In genomic region chr5:136514049-136514677, GRCm38 (mm10) we compare ENCODE assay signal across 13 mouse cellular contexts. TPM values are rescaled to one million over a fixed set of nuclear protein-coding genes. Genes with fewer than 3 reads are reported as not detected.
DNase-seq lines count a peak whose midpoint lies in the region; ATAC-seq and TF ChIP-seq lines count a peak whose summit lies in the region.
"Had no signal": no experiment of that assay in that cellular context is flagged by ENCODE, and none has a peak within 500 bp of the region (broad histone marks: within the 10 kb centered on the region; RNA-seq: fewer than 3 reads in every experiment).

No protein-coding gene starts in this region.

- no peak overlapping the region for H3K4me2 ChIP-seq in kidney, embryonic 14.5 days (replicated peaks; ENCODE audit: low read depth, low read length)
- H3K4me2 ChIP-seq: limb, embryonic 12.5 days had no signal

- no peaks in the 10 kb centered on the region for H3K36me3 ChIP-seq in kidney, embryonic 14.5 days (ENCODE audit: control insufficient read depth, insufficient read depth, low read length)
- H3K36me3 ChIP-seq: limb, embryonic 12.5 days had no signal

- peaks cover 25% of the 10 kb centered on the region for H3K4me1 ChIP-seq in kidney, embryonic 14.5 days (ENCODE audit: control insufficient read depth, insufficient read depth, low read length)

- peak; percentile 51 to 66 for DNase-seq in kidney, adult 8-10 months
- peak; percentile 93 for DNase-seq in Patski (ENCODE audit: low read depth, low spot score)
- peak; percentile 74 to 86 for DNase-seq in cerebellum, postnatal 25 days
- DNase-seq in kidney, postnatal 36 days = peak; percentile 70 to 84
- no peak for DNase-seq in thymus, postnatal 0 days (ENCODE audit: low spot score)
- DNase-seq in right cerebral cortex, postnatal 4 days = no peak
- DNase-seq in layer of hippocampus, adult 2 months (ENCODE audit: low spot score in 2 of 2) = no peak
- DNase-seq: adrenal gland, adult 2 months; gastrocnemius, adult 2 months; lung, postnatal 14 days had no signal

- in situ Hi-C loops in Patski (cut with MboI; ENCODE audit: low pct_unique_long_range_greater_than_20kb) = no loop called here

- no peak overlapping the region for H3K27ac ChIP-seq in kidney, embryonic 14.5 days (ENCODE audit: low read depth, low read length)
- H3K27ac ChIP-seq in layer of hippocampus, adult 2 months = no peak overlapping the region
- H3K27ac ChIP-seq: gastrocnemius, adult 2 months; limb, embryonic 12.5 days had no signal

- ATAC-seq in kidney, embryonic 14.5 days (ENCODE audit: low FRiP score, low TSS enrichment) = no peak
- ATAC-seq in Patski = peak; percentile 49
- ATAC-seq: intestine, postnatal 0 days had no signal

- no peaks in the 10 kb centered on the region for H3K9me3 ChIP-seq in kidney, embryonic 14.5 days (ENCODE audit: control insufficient read depth, low read length)
- H3K9me3 ChIP-seq: limb, embryonic 12.5 days had no signal

- no peak overlapping the region for H3K4me3 ChIP-seq in kidney, embryonic 14.5 days (ENCODE audit: low read length)
- H3K4me3 ChIP-seq in layer of hippocampus, adult 2 months = no peak overlapping the region
- H3K4me3 ChIP-seq: gastrocnemius, adult 2 months; limb, embryonic 12.5 days had no signal

- CTCF ChIA-PET in Patski (lab: Charles Lee) = interaction anchor here (0.6 to 1.7 kb wide), 2 partner anchors 18 to 36 kb away, joined by 3 to 4 read pairs; no protein-coding TSS in a partner anchor

- WGBS in kidney, embryonic 14.5 days = 37% methylated on average over 6 of the region's 6 CpGs

- no peaks in the 10 kb centered on the region for H3K27me3 ChIP-seq in kidney, embryonic 14.5 days (ENCODE audit: control insufficient read depth, insufficient read depth, low read length)
- H3K27me3 ChIP-seq in Patski = no peaks in the 10 kb centered on the region
- H3K27me3 ChIP-seq: limb, embryonic 12.5 days had no signal

- POLR2A ChIA-PET in Patski (lab: Charles Lee) = interaction anchor here (0.7 to 1.2 kb wide), 2 partner anchors 18 to 52 kb away, joined by 3 to 5 read pairs; no protein-coding TSS in a partner anchor

- H3K9ac ChIP-seq in kidney, embryonic 14.5 days (ENCODE audit: low read depth, low read length) = no peak overlapping the region
- H3K9ac ChIP-seq: limb, embryonic 12.5 days had no signal

- peak; percentile 19 for TF ChIP-seq CTCF in Patski (IDR thresholded peaks at IDR 0.05)
- TF ChIP-seq CTCF in layer of hippocampus, adult 2 months (conservative IDR thresholded peaks at IDR 0.05) = no peak

RNA-seq across cellular contexts. Expression of gene Cux1, which starts 53.1 kb away (rescaled TPM):
- polyA plus RNA-seq in kidney, embryonic 14.5 days (2014; fragmentation: Nextera tagmentation; extraction: Ambion mirVana) = 80.6 and 105 TPM in 2 replicates
- polyA plus RNA-seq in Patski (2021) = 166 TPM
- polyA plus RNA-seq in thymus, postnatal 0 days (2015; fragmentation: Nextera tagmentation; extraction: Ambion mirVana) = 113 and 126 TPM in 2 replicates
- total RNA-seq in layer of hippocampus, adult 2 months (2021) = 10 to 100 TPM; 34.5 to 36.4 TPM

Comparison
In these comparisons a context has a peak if more than half of its experiments do, and no peak if none do; other contexts are left out.
1. DNase-seq: peak in kidney, adult 8-10 months (2 of 2), Patski (single experiment), cerebellum, postnatal 25 days (2 of 2) and kidney, postnatal 36 days (2 of 2); none in thymus, postnatal 0 days (single experiment), right cerebral cortex, postnatal 4 days (single experiment) and layer of hippocampus, adult 2 months (0 of 2).